Mouse (Mus musculus) cerebellum, adult 2 months (tissue): ENCODE results near the gene Gstt1. TPM values are rescaled to one million over a fixed set of nuclear protein-coding genes. Genes with fewer than 3 reads are reported as not detected.
A peak's percentile ranks its signal among the peaks of the same experiment; 100 is the strongest.

Experiments
- DNase-seq, 2 experiments: peaks; one replicate each; pipeline ENCODE4 v3.0.0; 2021
- H3K27ac ChIP-seq: fragments of 200-500 bp; 2 replicates; pipeline ENCODE4 v1.5.1; 2012; ENCODE audit warnings: low read length, control low read depth, inconsistent platforms; ENCODE audit not compliant: insufficient read depth
- H3K27me3 ChIP-seq: fragments of 200-500 bp; 2 replicates; pipeline ENCODE4 v1.6.1; 2012; ENCODE audit warnings: inconsistent platforms, mild to moderate bottlenecking, low read length, moderate library complexity; ENCODE audit not compliant: control insufficient read depth, insufficient read depth
- H3K4me1 ChIP-seq: fragments of 200-500 bp; 2 replicates; pipeline ENCODE4 v1.6.1; 2011; ENCODE audit warnings: low read length; ENCODE audit not compliant: control insufficient read depth, insufficient read depth
- H3K4me3 ChIP-seq: fragments of 200-500 bp; replicated peaks from 2 replicates; pipeline ENCODE3; 2011; ENCODE audit warnings: mild to moderate bottlenecking, low read depth, low read length, control low read depth; ENCODE audit not compliant: insufficient read depth
- CTCF ChIP-seq: fragments of 200-500 bp; IDR thresholded peaks from 2 replicates; pipeline ENCODE4 v1.5.1; 2011; ENCODE audit warnings: low read depth, mild to moderate bottlenecking, control low read depth, low read length, moderate library complexity, borderline replicate concordance; ENCODE audit not compliant: insufficient read depth
- POLR2A ChIP-seq: fragments of 200-500 bp; IDR thresholded peaks from 2 replicates; pipeline ENCODE4 v1.6.1; 2011; ENCODE audit warnings: low read length, control low read depth, borderline replicate concordance; ENCODE audit not compliant: insufficient read depth
- WGBS: fragments of 180-500 bp; shearing (Covaris S2); methylation state at CpG from one replicate; pipeline ENCODE4 v1.1.7; 2018; 5-methylcytosine and 5-hydroxymethylcytosine counted together
- polyA plus RNA-seq: library from polyadenylated mRNA; depleted of rRNA; stranded (reverse); fragments of >200 nt; gene quantifications from 2 replicates; pipeline ENCODE4 v1.2.3, GENCODE M21; 2012

The Gstt1 gene
- polyA plus RNA-seq, 1 experiment = 37.6 TPM

- Histone ChIP-seq H3K27me3 (no peaks in the 10 kb centered on the region), H3K4me1 (peaks cover 15% of the 10 kb centered on the region), H3K27ac (peak overlapping the region; percentile 68), H3K4me3 (no peak overlapping the region)
- TF ChIP-seq POLR2A (no peak), CTCF (no peak)
- WGBS = 11% methylated on average over 4 of the region's 4 CpGs
- peak; percentile 46 to 57 for DNase-seq
Measured at GRCm38 (mm10) chr10:75827668-75828360, 29.4 kb upstream of the Gstt1 start.

- no peak overlapping the region for H3K4me3 ChIP-seq
- no peak for DNase-seq
- 89% methylated on average over 4 of the region's 4 CpGs for WGBS
- TF ChIP-seq CTCF (no peak), POLR2A (no peak)
- no peak overlapping the region for H3K27ac ChIP-seq
- no peaks in the 10 kb centered on the region for H3K27me3 ChIP-seq
- H3K4me1 ChIP-seq = peaks cover 15% of the 10 kb centered on the region
Measured at GRCm38 (mm10) chr10:75824530-75824929, 26.1 kb upstream of the Gstt1 start.

GRCm38 (mm10) chr10:75823782-75824181 is 25.4 kb upstream of the Gstt1 start:
- Histone ChIP-seq H3K27me3 (no peaks in the 10 kb centered on the region), H3K4me1 (peaks cover 14% of the 10 kb centered on the region), H3K27ac (no peak overlapping the region), H3K4me3 (no peak overlapping the region)
- no peak for DNase-seq
- WGBS = 96% methylated on average over 1 of the region's 1 CpGs
- TF ChIP-seq CTCF = no peak
- TF ChIP-seq POLR2A = no peak

GRCm38 (mm10) chr10:75822443-75822842 is 24.1 kb upstream of the Gstt1 start, which contains the start of gene Gstt4:
Gstt4 (minus strand) TSS chr10:75822543.
- DNase-seq = no peak
- Histone ChIP-seq H3K4me3 (no peak within 1 kb of the TSS), H3K27me3 (no peaks in the 10 kb centered on the region), H3K27ac (no peak within 1 kb of the TSS), H3K4me1 (peaks cover 2% of the 10 kb centered on the region)
- WGBS = 93% methylated on average over 2 of the region's 2 CpGs
- TF ChIP-seq POLR2A = no peak
- TF ChIP-seq CTCF = no peak

GRCm38 (mm10) chr10:75819882-75820281 is 21.5 kb upstream of the Gstt1 start:
- Histone ChIP-seq H3K4me1 (no peaks in the 10 kb centered on the region), H3K27ac (no peak overlapping the region), H3K27me3 (no peaks in the 10 kb centered on the region), H3K4me3 (no peak overlapping the region)
- whole genome bisulfite sequencing = 84% methylated on average over 5 of the region's 5 CpGs
- TF ChIP-seq CTCF (no peak), POLR2A (no peak)
- no peak for DNase-seq

- Histone ChIP-seq H3K4me3 (no peak overlapping the region), H3K27me3 (no peaks in the 10 kb centered on the region), H3K4me1 (no peaks in the 10 kb centered on the region), H3K27ac (no peak overlapping the region)
- no peak for TF ChIP-seq CTCF
- no peak for TF ChIP-seq POLR2A
- no peak for DNase-seq
- WGBS = 65% methylated on average over 10 of the region's 10 CpGs
Measured at GRCm38 (mm10) chr10:75818641-75819040, 20.3 kb upstream of the Gstt1 start.

- H3K4me3 ChIP-seq = no peak overlapping the region
- no peaks in the 10 kb centered on the region for H3K27me3 ChIP-seq
- DNase-seq = no peak
- no peak overlapping the region for H3K27ac ChIP-seq
- no peaks in the 10 kb centered on the region for H3K4me1 ChIP-seq
- TF ChIP-seq POLR2A (no peak), CTCF (no peak)
- WGBS = 69% methylated on average over 2 of the region's 2 CpGs
Measured at GRCm38 (mm10) chr10:75804217-75804616, 5.8 kb upstream of the Gstt1 start.

GRCm38 (mm10) chr10:75797619-75798175 is 687 bp downstream of the Gstt1 start:
- WGBS = 1% methylated on average over 12 of the region's 12 CpGs
- Histone ChIP-seq H3K27me3 (no peaks in the 10 kb centered on the region), H3K27ac (peak overlapping the region; percentile 90), H3K4me1 (peaks cover 4% of the 10 kb centered on the region), H3K4me3 (peak overlapping the region; percentile 93)
- peak; percentile 79 to 80 for DNase-seq
- TF ChIP-seq CTCF = no peak
- TF ChIP-seq POLR2A = peak; percentile 49; the same call in 1 of the 2 replicates
